Mouse (Mus musculus): ENCODE measurements around the gene Smarcd3. TPM values are rescaled to one million over a fixed set of nuclear protein-coding genes. Genes with fewer than 3 reads are reported as not detected.
"Not testable (repeated sequence)": the region's sequence is repeated elsewhere in the genome, so short reads cannot be mapped to it uniquely, and the experiment has no call there.

Smarcd3 gene
- polyA plus RNA-seq, 1 experiment from 2014 or later, result 21.1 TPM

GRCm38 (mm10) chr5:24555335-24555734 lies 68.9 kb downstream of the Smarcd3 start:
- H3K36me3 ChIP-seq (ENCODE audit: control insufficient read depth, insufficient read depth, low read length); H3K27ac ChIP-seq (ENCODE audit: low read length); H3K4me1 ChIP-seq (replicated peaks; ENCODE audit: control insufficient read depth, insufficient read depth, low read length); H3K4me2 ChIP-seq (ENCODE audit: low read depth, low read length); ATAC-seq (ENCODE audit: low read depth); H3K27me3 ChIP-seq (ENCODE audit: control insufficient read depth, insufficient read depth, low read depth, low read length); H3K9me3 ChIP-seq (ENCODE audit: control insufficient read depth, low read length); H3K4me3 ChIP-seq (ENCODE audit: low read length); H3K9ac ChIP-seq (ENCODE audit: low read length): not testable (repeated sequence)
- WGBS, result 86% methylated on average over 7 of the region's 7 CpGs

GRCm38 (mm10) chr5:24553621-24554244 lies 70.5 kb downstream of the Smarcd3 start:
- Histone ChIP-seq H3K9me3 (ENCODE audit: control insufficient read depth, low read length) (no peaks in the 10 kb centered on the region), H3K36me3 (ENCODE audit: control insufficient read depth, insufficient read depth, low read length) (no peaks in the 10 kb centered on the region), H3K4me1 (replicated peaks; ENCODE audit: control insufficient read depth, insufficient read depth, low read length) (peaks cover 7% of the 10 kb centered on the region), H3K9ac (ENCODE audit: low read length) (no peak overlapping the region), H3K4me3 (ENCODE audit: low read length) (no peak overlapping the region), H3K27ac (ENCODE audit: low read length) (no peak overlapping the region), H3K27me3 (ENCODE audit: control insufficient read depth, insufficient read depth, low read depth, low read length) (no peaks in the 10 kb centered on the region), H3K4me2 (ENCODE audit: low read depth, low read length) (no peak overlapping the region)
- ATAC-seq (ENCODE audit: low read depth), result no peak
- WGBS, result 49% methylated on average over 5 of the region's 5 CpGs

- Histone ChIP-seq H3K36me3 (ENCODE audit: control insufficient read depth, insufficient read depth, low read length) (no peaks in the 10 kb centered on the region), H3K4me3 (ENCODE audit: low read length) (no peak overlapping the region), H3K9ac (ENCODE audit: low read length) (0 out of 2 replicates have a peak overlapping the region, but pooled peaks have one; percentile 1), H3K4me2 (ENCODE audit: low read depth, low read length) (peak overlapping the region; percentile 45), H3K9me3 (ENCODE audit: control insufficient read depth, low read length) (no peaks in the 10 kb centered on the region), H3K27ac (ENCODE audit: low read length) (no peak overlapping the region), H3K4me1 (replicated peaks; ENCODE audit: control insufficient read depth, insufficient read depth, low read length) (peaks cover 7% of the 10 kb centered on the region), H3K27me3 (ENCODE audit: control insufficient read depth, insufficient read depth, low read depth, low read length) (no peaks in the 10 kb centered on the region)
- peak; percentile 7; the same call in 1 of the 2 replicates for ATAC-seq (ENCODE audit: low read depth)
- 40% methylated on average over 2 of the region's 2 CpGs for WGBS
Measured at GRCm38 (mm10) chr5:24551317-24551688, 72.9 kb downstream of the Smarcd3 start.

GRCm38 (mm10) chr5:24550598-24551316 lies 73.5 kb downstream of the Smarcd3 start:
- Histone ChIP-seq H3K4me1 (replicated peaks; ENCODE audit: control insufficient read depth, insufficient read depth, low read length) (peaks cover 7% of the 10 kb centered on the region), H3K27ac (ENCODE audit: low read length) (no peak overlapping the region), H3K9me3 (ENCODE audit: control insufficient read depth, low read length) (no peaks in the 10 kb centered on the region), H3K36me3 (ENCODE audit: control insufficient read depth, insufficient read depth, low read length) (no peaks in the 10 kb centered on the region), H3K4me3 (ENCODE audit: low read length) (0 out of 2 replicates have a peak overlapping the region, but pooled peaks have one; percentile 14), H3K9ac (ENCODE audit: low read length) (0 out of 2 replicates have a peak overlapping the region, but pooled peaks have one; percentile 1), H3K4me2 (ENCODE audit: low read depth, low read length) (peak overlapping the region; percentile 45), H3K27me3 (ENCODE audit: control insufficient read depth, insufficient read depth, low read depth, low read length) (no peaks in the 10 kb centered on the region)
- WGBS, result 26% methylated on average over 26 of the region's 26 CpGs
- peak; percentile 71 for ATAC-seq (ENCODE audit: low read depth)

- no peak for ATAC-seq (ENCODE audit: low read depth)
- H3K9ac ChIP-seq (ENCODE audit: low read length), result no peak overlapping the region
- H3K4me2 ChIP-seq (ENCODE audit: low read depth, low read length), result no peak overlapping the region
- H3K4me1 ChIP-seq (replicated peaks; ENCODE audit: control insufficient read depth, insufficient read depth, low read length), result peaks cover 12% of the 10 kb centered on the region
- H3K36me3 ChIP-seq (ENCODE audit: control insufficient read depth, insufficient read depth, low read length), result no peaks in the 10 kb centered on the region
- WGBS, result 75% methylated on average over 7 of the region's 7 CpGs
- H3K27me3 ChIP-seq (ENCODE audit: control insufficient read depth, insufficient read depth, low read depth, low read length), result no peaks in the 10 kb centered on the region
- no peak overlapping the region for H3K27ac ChIP-seq (ENCODE audit: low read length)
- H3K9me3 ChIP-seq (ENCODE audit: control insufficient read depth, low read length), result no peaks in the 10 kb centered on the region
- H3K4me3 ChIP-seq (ENCODE audit: low read length), result no peak overlapping the region
Measured at GRCm38 (mm10) chr5:24542643-24543042, 81.6 kb downstream of the Smarcd3 start.

- Histone ChIP-seq H3K4me2 (ENCODE audit: low read depth, low read length) (peak overlapping the region; percentile 38), H3K4me3 (ENCODE audit: low read length) (peak overlapping the region; percentile 15), H3K27ac (ENCODE audit: low read length) (no peak overlapping the region), H3K9me3 (ENCODE audit: control insufficient read depth, low read length) (no peaks in the 10 kb centered on the region), H3K9ac (ENCODE audit: low read length) (no peak overlapping the region), H3K4me1 (replicated peaks; ENCODE audit: control insufficient read depth, insufficient read depth, low read length) (peaks cover 12% of the 10 kb centered on the region), H3K27me3 (ENCODE audit: control insufficient read depth, insufficient read depth, low read depth, low read length) (peaks cover 2% of the 10 kb centered on the region; the same call in 1 of the 2 replicates), H3K36me3 (ENCODE audit: control insufficient read depth, insufficient read depth, low read length) (no peaks in the 10 kb centered on the region)
- WGBS, result 6% methylated on average over 6 of the region's 6 CpGs
- ATAC-seq (ENCODE audit: low read depth), result no peak; the same call in 1 of the 2 replicates
Measured at GRCm38 (mm10) chr5:24541144-24541569, 83.1 kb downstream of the Smarcd3 start.

MicroRNAs encoded within 50 kb of the gene (microRNA counts, 519-probe panel; counts per million panel counts)
- 1,031 counts per million, percentile 9 among the panel's probes with 10 or more counts for microRNA mmu-miR-671-3p
- not detected for microRNA mmu-miR-671-5p

Small RNAs within 50 kb of the gene (microRNA-seq; reads per million reads assigned to microRNA genes)
- 486 reads per million, percentile 68 among the genes with 10 or more reads in this experiment for gene Mir671

Other genes with a start within 250 kb of the Smarcd3 start
- gene Atg9b, start 232.3 kb downstream of the Smarcd3 start, polyA plus RNA-seq (2015; fragmentation: Nextera tagmentation; extraction: Ambion mirVana), result 0.46 and 0.49 TPM in 2 replicates
- 48.0 and 51.4 TPM in 2 replicates for gene Abcb8, start 230.7 kb downstream of the Smarcd3 start, polyA plus RNA-seq (2015; fragmentation: Nextera tagmentation; extraction: Ambion mirVana)
- 0.19 TPM in 1 of 2 replicates, not detected in the other for gene Asic3, start 211.0 kb downstream of the Smarcd3 start, polyA plus RNA-seq (2015; fragmentation: Nextera tagmentation; extraction: Ambion mirVana)
- gene Cdk5, start 200.9 kb downstream of the Smarcd3 start, polyA plus RNA-seq (2015; fragmentation: Nextera tagmentation; extraction: Ambion mirVana), result 43.0 and 45.8 TPM in 2 replicates
- gene Slc4a2, start 200.6 kb downstream of the Smarcd3 start, polyA plus RNA-seq (2015; fragmentation: Nextera tagmentation; extraction: Ambion mirVana), result 45.1 and 48.9 TPM in 2 replicates
- 96.6 and 99.2 TPM in 2 replicates for gene Fastk, start 179.1 kb downstream of the Smarcd3 start, polyA plus RNA-seq (2015; fragmentation: Nextera tagmentation; extraction: Ambion mirVana)
- gene Tmub1, start 176.6 kb downstream of the Smarcd3 start, polyA plus RNA-seq (2015; fragmentation: Nextera tagmentation; extraction: Ambion mirVana), result 18.0 and 19.6 TPM in 2 replicates
- gene Agap3, start 172.2 kb downstream of the Smarcd3 start, polyA plus RNA-seq (2015; fragmentation: Nextera tagmentation; extraction: Ambion mirVana), result 18.6 and 22.1 TPM in 2 replicates
- gene Gbx1, start 97.2 kb downstream of the Smarcd3 start, polyA plus RNA-seq (2015; fragmentation: Nextera tagmentation; extraction: Ambion mirVana), result not detected in 2 replicates
- 0.13 and 0.63 TPM in 2 replicates for gene Asb10, start 83.4 kb downstream of the Smarcd3 start, polyA plus RNA-seq (2015; fragmentation: Nextera tagmentation; extraction: Ambion mirVana)
- 0.14 TPM in 1 of 2 replicates, not detected in the other for gene 4931409K22Rik, start 67.6 kb downstream of the Smarcd3 start, polyA plus RNA-seq (2015; fragmentation: Nextera tagmentation; extraction: Ambion mirVana)
- gene Abcf2, start 46.9 kb downstream of the Smarcd3 start, polyA plus RNA-seq (2015; fragmentation: Nextera tagmentation; extraction: Ambion mirVana), result 88.9 and 93.4 TPM in 2 replicates
- gene Chpf2, start 37.7 kb downstream of the Smarcd3 start, polyA plus RNA-seq (2015; fragmentation: Nextera tagmentation; extraction: Ambion mirVana), result 19.4 and 20.2 TPM in 2 replicates
- gene Nub1, start 61.1 kb upstream of the Smarcd3 start, polyA plus RNA-seq (2015; fragmentation: Nextera tagmentation; extraction: Ambion mirVana), result 39.0 and 40.0 TPM in 2 replicates
- gene Wdr86, start 106.3 kb upstream of the Smarcd3 start, polyA plus RNA-seq (2015; fragmentation: Nextera tagmentation; extraction: Ambion mirVana), result 30.5 and 31.5 TPM in 2 replicates
- 3.2 and 3.4 TPM in 2 replicates for gene Crygn, start 133.6 kb upstream of the Smarcd3 start, polyA plus RNA-seq (2015; fragmentation: Nextera tagmentation; extraction: Ambion mirVana)
- 191 and 204 TPM in 2 replicates for gene Rheb, start 218.2 kb upstream of the Smarcd3 start, polyA plus RNA-seq (2015; fragmentation: Nextera tagmentation; extraction: Ambion mirVana)

All from lung, embryonic 16.5 days (tissue).